Mouse (Mus musculus) urinary bladder, postnatal 25 days (tissue): ENCODE measurements around the gene Cmss1.
A peak's percentile ranks its signal among the peaks of the same experiment; 100 is the strongest.

Source experiments
- DNase-seq: peaks from one replicate; pipeline ENCODE4 v3.0.0; 2022; ENCODE audit warnings: low spot score

The Cmss1 gene

DNA sequence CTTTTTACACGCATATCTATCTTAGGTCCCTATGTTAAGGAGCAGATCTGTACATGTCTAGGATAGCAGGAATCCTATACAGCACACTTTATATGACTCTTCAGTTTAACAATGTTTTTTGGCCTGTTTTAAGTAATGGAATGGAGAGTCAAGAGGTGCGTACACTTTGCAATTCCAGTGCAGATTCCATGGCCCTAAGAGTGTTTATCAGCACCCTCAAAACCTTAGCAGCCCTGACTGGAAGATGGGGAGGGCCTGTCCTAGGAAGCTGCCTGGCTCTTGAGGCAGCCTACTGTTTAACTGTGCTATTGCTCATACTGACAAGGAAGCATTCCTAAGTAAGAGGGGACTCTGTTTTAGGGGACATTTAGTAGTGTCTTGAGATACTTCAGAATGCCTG, 222.4 kb downstream of the Cmss1 start:
- no peak for DNase-seq

DNA sequence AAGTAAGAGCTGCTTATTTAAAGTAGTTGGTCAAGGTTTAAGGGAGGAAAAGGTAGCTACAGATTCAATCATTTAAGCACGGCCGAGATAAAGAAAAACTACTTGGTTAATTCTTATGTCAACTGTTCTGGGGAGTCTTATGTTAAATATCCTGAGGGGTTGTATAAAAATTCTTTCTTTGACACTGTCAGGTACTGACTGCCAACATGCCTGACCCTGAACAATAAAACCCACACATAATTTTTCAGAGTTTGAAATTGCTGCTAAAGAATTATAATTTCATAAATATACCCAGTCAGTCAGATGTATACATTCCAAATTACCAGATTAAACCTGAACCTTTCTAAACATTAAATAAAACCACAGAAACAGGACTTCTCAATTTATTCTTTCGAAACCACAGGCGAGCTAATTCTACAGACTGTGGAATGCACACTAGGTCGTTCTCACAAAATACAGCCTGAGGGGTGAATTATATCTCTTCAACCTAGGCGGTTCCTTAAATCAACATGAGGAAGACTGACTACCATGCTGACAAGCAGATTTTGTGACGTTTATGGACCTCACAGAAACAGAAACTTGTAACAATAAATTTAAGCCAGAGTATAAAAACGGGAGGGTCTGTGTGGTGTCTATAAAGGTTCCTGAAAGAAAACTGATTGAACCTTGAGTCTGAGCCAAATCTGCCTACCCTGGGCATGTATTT, 223.2 kb downstream of the Cmss1 start:
- no peak for DNase-seq

DNA sequence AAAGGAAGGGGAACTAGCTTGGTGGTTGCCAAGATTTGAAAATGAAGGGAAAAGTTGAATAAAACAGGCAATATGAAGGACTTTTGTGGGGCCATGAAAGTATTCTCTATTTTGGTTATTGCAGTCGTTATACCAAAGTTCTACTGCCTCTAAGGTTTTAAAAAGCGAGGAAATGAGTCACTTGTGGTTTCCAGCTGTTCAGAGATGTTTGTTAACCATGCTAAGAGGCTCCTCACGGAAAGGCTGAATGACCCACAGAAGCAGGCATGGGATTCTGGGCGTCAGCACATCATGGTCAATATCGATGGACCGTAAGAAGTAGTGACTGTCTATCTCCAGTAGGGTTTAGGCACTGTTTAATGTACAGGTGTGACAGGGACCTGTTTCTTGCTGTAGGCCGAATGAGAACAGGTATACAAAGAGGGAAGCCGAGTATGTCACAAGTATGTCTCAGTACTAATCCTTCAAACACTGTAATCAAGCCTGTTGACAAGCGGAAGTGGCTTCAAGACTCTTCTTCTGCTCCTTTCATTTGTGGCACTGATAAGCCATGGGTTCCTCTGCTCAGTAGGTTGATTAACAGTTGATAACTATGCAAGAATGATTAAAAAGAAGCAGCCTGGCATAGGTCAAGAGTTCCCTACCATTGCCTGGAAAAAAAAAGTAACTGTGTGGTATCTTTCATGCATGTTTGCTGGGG, 227.9 kb downstream of the Cmss1 start:
- no peak for DNase-seq

DNA sequence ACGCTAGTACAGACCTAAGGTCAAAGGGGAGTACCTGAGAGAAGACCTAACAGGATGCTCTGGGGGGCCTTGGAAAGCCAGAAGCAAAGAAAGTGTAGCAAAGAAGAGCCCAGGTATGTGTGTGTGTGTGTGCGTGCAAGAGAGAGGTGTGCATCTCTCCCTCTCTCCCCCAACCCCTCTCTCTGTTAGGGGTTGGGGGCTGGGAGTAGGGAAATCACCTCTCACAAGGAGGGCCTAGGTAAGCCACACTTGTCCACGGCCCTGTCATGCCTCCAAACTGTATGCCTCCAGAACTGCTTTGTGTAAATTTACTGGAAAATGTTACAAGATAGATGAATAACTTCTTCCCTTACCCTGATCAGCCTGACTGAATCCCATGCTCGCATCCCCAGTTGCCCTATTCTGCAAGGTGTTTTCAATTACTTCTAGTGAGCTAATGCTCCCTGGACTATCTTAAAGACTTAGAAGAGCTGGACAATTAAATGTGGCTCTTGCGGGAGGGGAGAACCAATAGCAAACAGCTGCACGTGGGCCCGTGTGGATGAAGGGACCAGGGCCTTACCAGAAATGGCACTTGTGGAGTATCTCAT, 231.3 kb downstream of the Cmss1 start:
- DNase-seq: no peak

DNA sequence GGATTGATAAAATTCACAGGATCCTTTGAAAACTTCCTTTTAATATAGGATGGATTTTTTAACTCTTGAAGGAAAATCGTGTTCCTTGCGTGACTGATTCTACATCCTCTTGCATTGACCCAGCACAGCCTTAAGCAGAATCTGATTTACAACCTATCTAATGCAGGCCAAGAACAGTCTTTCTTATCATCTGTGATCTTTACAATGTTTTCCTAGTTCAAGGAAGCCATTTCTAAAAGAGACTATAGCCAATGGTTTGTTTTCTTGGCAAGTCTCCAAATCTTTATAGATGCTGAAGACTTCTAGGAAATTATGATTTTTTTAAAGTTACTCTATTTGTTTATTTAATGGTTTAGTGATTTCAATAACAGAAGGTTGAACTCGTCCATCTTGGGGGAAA, 234.5 kb downstream of the Cmss1 start:
- no peak for DNase-seq

DNA sequence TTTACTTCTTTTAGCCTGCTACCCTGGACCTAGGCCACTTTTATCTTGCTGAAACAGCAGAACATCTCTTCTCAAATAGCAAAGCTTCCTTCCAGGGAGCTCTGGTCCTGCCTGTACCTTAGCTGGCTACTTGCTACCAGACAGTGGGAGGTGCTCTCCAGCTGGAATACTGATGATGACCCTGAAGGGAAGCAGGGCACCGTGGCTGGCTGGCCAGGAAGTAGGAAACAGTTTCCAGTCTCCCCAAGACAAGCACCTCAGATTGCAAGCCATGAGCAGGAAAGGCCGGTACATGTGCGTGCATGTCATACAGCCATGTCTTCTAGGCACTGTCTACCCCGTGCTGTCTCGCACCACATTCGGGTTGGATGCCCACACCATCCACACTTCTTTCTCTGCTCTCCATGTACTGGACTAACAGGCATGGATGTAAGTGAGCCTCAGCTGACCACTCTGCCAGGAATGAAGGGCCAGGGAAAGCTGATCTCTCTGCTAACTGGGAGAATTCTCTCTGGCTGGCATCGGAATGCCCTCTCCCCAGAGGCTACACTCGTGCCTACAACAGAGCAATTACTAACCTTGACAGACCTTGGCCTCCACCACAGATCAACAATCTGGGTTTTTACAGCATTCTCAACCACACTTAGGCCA, 236.7 kb downstream of the Cmss1 start:
- DNase-seq: no peak

DNA sequence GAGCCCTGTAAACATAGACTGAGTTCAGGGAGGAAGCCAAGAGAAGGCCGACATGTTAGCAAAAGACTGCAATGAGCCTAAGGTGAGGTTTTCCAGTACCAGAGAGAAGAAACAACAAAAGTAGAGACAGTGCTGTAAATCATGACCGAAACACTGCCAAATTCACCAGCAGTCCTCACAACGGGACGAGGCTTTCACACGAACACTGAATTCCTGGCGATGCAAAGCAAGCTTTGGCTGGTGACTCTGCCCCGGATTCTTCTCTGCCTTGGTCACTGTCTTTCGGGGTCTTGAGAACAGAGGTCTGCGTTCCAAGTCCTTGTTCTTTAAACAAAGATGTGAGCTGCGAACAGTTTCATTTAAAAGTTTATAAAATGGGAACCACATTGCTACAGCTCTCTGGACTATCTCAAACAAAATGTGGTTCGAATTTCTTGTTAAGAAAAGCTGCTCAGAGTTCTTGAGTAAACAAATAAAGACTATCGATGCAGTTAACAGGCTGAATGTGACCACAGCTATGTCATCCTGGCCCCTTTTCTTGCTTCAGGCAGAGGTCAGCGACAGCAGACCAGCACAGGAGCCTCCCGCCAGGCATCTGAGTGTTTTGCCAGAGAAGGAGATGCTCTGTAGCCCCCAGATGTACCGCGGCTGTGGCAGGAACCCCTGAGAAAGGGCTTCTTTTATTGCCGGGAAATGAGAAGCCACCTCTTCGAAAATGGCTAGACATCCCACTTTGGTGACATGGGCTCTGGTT, 239.5 kb downstream of the Cmss1 start:
- DNase-seq: no peak

DNA sequence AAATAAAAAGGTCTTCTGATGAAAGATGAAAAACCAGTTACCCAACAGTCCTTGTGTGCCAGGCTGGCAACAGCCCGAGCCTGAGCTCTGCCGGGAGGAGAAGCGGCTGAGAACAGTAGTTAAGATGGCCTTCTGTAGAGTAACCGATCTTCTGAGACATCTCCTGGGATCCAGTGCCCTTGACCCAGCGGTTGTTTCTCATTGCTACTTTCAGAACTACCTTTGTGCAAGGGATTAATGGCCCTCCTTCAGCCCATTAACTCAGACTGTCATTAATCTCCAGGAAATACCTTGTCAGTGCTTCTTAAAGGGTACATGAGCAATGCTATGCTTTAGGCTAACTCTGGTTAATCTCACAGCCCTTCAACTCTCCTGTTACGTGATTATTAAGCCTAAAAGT, 240.5 kb downstream of the Cmss1 start:
- no peak for DNase-seq

DNA sequence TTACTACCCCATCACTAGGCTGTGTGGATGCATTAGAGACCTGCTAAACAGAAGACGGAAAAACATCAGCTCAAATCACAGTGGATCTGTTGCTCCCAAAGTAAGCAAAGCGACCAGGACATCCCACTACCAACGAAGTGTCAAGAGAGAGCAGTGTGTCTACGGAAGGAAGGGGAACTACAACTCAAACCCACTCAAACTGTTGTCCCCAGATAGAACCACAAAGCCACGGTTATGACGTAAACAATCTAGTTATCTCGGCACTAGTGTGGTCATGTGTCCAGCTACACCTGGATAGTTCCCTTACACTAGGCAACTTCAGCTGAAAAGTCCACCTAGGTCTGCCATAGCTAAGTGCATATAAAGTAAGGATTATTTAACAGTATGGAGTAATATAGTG, 242.2 kb downstream of the Cmss1 start:
- no peak for DNase-seq

DNA sequence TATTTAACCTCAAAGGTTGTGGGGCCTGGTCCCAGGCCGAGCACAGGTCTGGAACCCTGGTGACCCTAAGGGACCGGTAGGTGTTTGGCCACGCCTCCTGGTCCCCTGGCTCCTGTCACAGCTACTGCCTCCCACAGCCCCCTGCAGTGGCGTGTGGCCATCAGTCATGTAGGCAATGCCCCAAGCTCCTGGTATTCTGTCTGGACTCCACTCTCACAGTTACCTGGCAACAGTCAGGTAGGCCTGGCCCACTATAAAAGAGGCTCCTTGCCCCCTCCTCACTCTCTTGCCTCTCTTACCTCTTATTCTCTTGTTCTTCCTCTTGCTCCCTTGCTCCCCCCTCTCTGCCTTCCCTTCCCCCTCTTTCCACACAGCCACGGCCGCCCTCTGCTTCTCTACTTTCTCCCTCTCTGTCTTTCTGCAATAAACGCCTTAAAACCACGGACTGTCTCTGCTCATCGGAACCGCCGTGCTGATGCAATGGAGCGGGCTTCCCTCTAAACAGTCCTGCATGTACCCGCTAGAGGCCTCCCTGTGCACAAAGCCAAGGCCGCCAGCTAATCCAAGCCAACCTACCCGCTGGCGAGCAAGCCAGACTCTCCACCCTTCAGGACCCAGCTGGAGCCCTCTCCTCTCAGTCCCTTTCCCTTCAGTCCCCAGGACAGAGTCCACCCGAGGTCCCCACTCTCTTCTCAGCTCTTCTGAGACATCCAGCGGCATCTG, 243.8 kb downstream of the Cmss1 start:
- DNase-seq: peak; percentile 32

DNA sequence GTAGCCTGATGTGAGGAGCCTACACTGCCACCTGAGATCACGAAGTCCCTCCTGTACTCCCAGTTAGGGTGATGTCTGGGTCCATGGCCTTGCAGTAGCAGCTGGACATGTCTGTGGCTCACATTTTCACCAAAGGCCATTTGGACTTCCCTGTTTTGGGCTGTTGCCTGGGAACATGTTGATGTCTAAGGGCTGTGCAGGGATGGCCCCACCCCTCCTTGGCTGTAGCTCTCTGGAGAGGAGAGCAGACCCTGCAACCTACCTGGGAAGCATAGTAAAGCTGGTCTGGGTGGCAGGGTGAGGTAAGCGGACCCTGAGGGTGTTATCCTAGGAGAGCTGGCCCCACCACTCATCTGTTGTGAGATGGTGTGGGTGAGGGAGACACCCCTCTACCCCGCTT, 245.9 kb downstream of the Cmss1 start:
- DNase-seq: no peak

DNA sequence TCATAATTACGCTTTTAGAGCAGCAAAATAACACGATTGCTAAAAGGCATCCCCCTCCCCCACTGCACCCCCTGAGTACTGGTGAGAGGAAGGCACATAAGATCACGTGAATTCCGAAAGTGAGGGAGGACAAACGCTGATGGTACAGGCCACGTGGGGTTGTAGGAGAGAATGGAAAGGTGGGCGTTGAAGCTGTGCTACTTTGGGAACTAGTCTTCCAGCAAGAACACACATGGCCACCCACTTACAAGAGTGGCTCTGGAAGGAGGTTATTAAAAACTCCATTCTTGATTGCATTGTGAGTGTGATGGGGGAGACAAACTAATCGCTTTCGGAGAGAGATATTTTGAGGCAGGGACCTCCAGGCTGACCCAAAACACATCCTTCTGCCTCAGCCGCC, 247.4 kb downstream of the Cmss1 start:
- no peak for DNase-seq

DNA sequence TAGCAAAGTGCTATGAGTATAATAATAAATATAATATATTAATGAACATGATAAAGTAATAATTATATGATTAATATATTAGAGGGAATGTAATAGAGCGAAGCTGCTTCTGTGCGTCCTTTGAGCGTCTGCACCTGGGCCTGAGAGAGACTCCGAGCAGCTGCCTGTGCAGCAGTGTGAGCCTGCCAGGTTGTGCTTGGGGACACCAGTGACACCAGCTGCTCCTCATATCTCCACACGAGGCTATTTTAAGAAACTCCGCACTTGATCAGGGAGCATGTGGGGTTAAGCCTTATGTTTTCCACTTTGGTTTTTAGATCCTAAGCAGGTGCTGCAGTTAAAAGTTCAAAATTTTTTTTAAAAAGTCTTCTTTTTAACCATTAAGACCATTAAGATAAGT, 249.7 kb downstream of the Cmss1 start:
- no peak for DNase-seq

DNA sequence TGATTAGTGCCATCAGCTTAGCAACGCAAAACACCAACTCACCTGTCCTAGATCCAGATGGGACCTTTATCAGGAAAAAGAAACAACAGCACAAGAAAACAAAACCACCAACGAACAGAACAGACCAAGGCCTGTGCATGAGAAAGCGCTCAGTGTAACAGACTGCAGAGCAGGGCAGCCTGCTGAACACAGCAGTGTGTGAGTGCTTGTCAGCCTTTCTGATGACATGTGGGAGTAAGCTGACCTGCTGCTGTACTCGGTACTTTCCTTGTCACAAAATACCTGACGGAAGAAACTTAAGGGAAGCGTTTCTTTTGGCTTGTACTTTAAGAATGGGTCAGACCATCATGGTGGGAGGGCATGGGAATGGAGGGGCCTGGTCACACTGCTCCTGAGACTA, 250.2 kb downstream of the Cmss1 start:
- no peak for DNase-seq

DNA sequence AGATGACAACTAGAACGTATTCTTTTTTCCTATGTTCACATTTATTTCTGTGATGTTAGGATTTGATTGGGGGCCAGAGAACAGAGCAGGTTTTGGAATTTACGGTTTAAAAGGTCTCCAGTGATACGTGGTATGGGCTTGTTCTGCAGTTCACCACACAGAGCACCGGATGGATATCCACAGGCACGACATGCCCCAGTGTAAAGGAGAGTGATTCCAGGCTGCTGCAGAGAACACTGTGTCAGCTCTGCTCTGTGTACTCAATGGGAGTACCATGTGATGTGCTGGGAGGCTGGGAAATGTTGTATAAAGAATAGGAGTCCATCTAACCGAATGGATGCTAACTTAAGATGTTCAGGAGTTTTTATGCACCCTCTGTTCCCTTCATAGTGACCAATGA, 252.7 kb downstream of the Cmss1 start:
- DNase-seq: no peak

DNA sequence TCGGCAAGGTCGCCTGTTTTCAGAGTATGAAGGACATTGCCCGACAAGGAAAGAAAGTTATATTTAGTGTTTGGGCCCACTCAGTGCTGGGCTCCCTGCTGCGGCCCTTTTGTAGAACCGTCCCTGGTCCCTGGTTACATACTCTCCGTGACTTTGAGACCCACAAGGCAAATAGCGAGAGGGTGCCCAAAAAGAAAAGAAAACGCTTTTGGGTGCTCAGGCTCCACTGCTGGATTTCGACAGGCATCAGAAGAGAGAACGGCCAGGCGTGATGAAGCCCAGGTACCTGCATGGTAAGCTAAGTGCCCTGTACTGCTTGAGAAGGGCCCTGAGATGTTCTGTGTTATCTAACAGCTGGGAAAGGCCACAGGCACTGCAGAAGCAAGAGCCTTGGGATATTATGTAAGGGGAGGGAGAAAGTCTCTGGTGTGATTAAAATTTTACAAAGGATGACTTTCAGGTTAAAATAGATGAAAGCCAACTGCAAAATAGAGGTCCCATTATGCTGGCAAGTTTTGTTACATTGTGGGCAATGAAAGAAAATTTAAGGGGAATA, 253.4 kb downstream of the Cmss1 start:
- DNase-seq: no peak

DNA sequence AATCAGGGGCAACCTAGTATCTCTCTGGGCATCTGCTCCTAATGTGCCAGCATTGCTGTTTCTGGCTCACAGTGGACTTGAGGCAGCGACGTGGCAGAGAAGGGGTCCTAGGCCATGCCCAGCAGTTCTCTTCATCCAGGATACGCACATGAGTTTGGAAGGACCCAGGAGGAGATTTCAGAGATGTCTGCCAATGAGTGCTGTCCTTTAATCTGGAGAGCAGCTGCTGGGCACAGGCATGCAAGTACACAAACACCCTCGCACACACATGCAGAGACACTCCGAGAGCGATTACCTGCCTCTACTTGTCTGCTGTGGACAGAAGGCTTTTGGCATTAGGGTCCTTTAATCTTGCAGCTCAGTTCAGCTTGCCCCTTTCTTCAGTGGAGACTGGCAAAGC, 253.9 kb downstream of the Cmss1 start, which contains the start of gene Filip1l:
TSS of gene Filip1l (plus strand) at position 343 of the 400 bp plus-strand sequence.
- no peak for DNase-seq

DNA sequence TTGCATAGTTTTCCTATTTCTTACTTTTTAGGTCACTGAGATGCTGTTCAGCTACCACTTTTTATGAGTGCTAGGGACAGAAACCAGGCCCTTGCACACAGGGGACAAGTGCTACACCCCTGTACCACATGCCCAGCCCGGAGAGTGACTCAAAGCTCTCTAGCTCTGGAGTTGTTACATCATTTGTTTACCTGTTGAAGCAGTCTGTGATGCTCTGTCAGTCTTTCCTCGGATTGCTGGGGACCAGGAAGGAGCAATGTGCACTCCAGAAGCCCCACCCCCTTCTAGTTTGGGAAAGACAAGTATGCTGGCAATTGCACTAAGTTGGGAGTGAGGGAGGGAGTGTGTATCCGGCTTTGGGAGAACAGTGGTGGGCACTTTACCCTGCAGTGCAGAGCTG, 257.0 kb downstream of the Cmss1 start:
- no peak for DNase-seq

DNA sequence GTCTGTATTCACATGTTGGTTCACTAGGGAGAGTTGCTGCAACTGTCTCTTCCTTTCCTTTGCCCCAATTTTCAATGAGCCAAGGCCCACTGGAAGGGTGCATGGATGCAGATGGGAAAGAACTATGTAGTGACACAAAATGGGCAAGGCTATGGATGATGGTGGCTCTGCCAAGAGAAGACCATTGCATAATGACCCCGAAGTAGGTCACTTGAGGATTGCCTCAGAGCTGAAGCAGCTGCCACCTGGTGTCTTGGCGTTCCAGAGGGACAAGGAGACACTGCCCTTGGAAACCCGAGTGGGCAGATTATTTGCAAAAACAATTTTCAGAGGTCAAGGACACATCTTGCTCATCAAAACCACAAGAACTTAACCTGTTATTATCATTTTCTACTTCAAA, 257.6 kb downstream of the Cmss1 start:
- no peak for DNase-seq

DNA sequence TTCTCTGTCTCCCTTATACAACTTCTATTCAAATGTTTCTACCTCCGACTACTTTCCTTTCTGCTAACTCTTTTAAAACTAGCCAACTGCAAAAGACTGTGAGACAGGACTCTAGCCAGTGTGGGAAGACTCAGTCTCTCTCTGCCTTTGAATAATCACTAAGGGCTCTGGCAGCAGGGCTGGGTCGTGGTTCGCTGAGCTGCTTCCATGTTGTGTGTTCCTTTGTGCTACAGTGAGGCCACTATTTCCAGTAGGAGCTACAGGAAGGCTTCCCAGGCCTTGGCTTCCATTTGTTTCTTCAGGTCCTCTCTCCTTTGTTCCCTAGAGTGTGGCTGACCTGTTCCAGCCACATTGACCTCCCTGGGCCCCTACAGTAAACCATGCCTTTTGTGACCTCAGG, 260.4 kb downstream of the Cmss1 start:
- no peak for DNase-seq

DNA sequence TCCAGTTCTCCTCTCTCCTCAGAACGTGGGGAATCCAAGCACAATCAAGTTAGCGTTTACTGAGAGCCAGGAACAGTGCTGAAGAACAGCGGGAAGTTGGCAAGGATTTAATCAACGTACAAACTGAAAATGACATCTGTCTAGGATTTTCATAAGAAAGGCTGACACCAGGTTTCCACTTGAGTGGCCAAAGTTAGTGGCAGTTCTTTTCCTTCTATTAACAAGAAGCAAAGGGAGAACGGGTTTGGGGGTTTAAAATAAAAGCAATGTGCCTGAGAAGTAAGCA, 266.1 kb downstream of the Cmss1 start:
- no peak for DNase-seq
